Comparison of ENCODE assay signal across 8 mouse cellular contexts in genomic region chr4:34551098-34551809, GRCm38 (mm10). TPM values are rescaled to one million over a fixed set of nuclear protein-coding genes. Genes with fewer than 3 reads are reported as not detected.
DNase-seq lines count a peak whose midpoint lies in the region; ATAC-seq and TF ChIP-seq lines count a peak whose summit lies in the region.

No protein-coding gene starts in this region.

- H3K36me3 ChIP-seq in hindbrain, embryonic 11.5 days (ENCODE audit: control insufficient read depth, insufficient read depth, low read length), result no peaks in the 10 kb centered on the region
- no peaks in the 10 kb centered on the region for H3K36me3 ChIP-seq in spleen, adult 2 months (ENCODE audit: control insufficient read depth, insufficient read depth, low read length)

- under 1% methylated on average over 46 of the region's 50 CpGs for WGBS in hindbrain, embryonic 11.5 days
- WGBS in spleen, adult 2 months, result under 1% methylated on average over 50 of the region's 50 CpGs

- intact Hi-C loops in left cerebral cortex, postnatal 10 days (cut with DNase I), result no loop called here

- no peak for TF ChIP-seq CTCF in spleen, adult 2 months (IDR thresholded peaks at IDR 0.05; ENCODE audit: extremely low read depth, insufficient read depth, insufficient read length, insufficient replicate concordance)

- H3K27me3 ChIP-seq in hindbrain, embryonic 11.5 days (ENCODE audit: control insufficient read depth, insufficient read depth, low read length), result no peaks in the 10 kb centered on the region
- H3K27me3 ChIP-seq in spleen, adult 2 months (ENCODE audit: control insufficient read depth, insufficient read depth, low read length), result no peaks in the 10 kb centered on the region; the same call in 1 of the 2 replicates

- DNase-seq in layer of hippocampus, adult 9-11 months, result peak; percentile 34
- DNase-seq in layer of hippocampus, adult 8-10 months (ENCODE audit: low spot score in 2 of 2), result no peak
- peak; percentile 64 for DNase-seq in cerebellum, adult 9-10 months
- DNase-seq in forelimb bud, embryonic 11.5 days (ENCODE audit: low read depth, low spot score), result peak; percentile 81
- peak; percentile 79 for DNase-seq in hindbrain, embryonic 11.5 days (ENCODE audit: low spot score)
- peak; percentile 27 to 70 for DNase-seq in left cerebral cortex, postnatal 10 days (ENCODE audit: extremely low spot score in 1 of 2, low spot score in 2 of 2)
- peak in 1 of 2 experiments; percentile 37 for DNase-seq in spleen, adult 2 months (ENCODE audit: low read depth in 1 of 2, low spot score in 2 of 2)

- no peaks in the 10 kb centered on the region for H3K9me3 ChIP-seq in hindbrain, embryonic 11.5 days (ENCODE audit: control insufficient read depth, low read length)

- no peaks in the 10 kb centered on the region for H3K4me1 ChIP-seq in hindbrain, embryonic 11.5 days (replicated peaks; ENCODE audit: control insufficient read depth, insufficient read depth, low read length)
- H3K4me1 ChIP-seq in spleen, adult 2 months (ENCODE audit: control insufficient read depth, insufficient read depth, insufficient read length), result peaks cover 2% of the 10 kb centered on the region; the same call in 1 of the 2 replicates

- H3K4me2 ChIP-seq in hindbrain, embryonic 11.5 days (replicated peaks; ENCODE audit: low read depth, low read length), result peak overlapping the region; percentile 59

- peak overlapping the region; percentile 99 for H3K4me3 ChIP-seq in hindbrain, embryonic 11.5 days (ENCODE audit: low read depth, low read length)
- peak overlapping the region; percentile 96 for H3K4me3 ChIP-seq in spleen, adult 2 months (ENCODE audit: extremely low read depth, insufficient read depth, insufficient read length)

- H3K27ac ChIP-seq in hindbrain, embryonic 11.5 days (ENCODE audit: low read depth, low read length), result peak overlapping the region; percentile 95
- H3K27ac ChIP-seq in spleen, adult 2 months (ENCODE audit: insufficient read depth, low read length), result peak overlapping the region; percentile 85

- no peak for TF ChIP-seq POLR2A in spleen, adult 2 months (IDR thresholded peaks at IDR 0.05; ENCODE audit: low read depth, low read length)

- H3K9ac ChIP-seq in hindbrain, embryonic 11.5 days (ENCODE audit: low read depth, low read length), result peak overlapping the region; percentile 98

- ATAC-seq in hindbrain, embryonic 11.5 days (ENCODE audit: low FRiP score), result peak; percentile 81
- ATAC-seq in megakaryocyte-erythroid progenitor cell, adult 5-6 weeks (replicated peaks; ENCODE audit: low FRiP score, low TSS enrichment, poor library complexity, severe bottlenecking), result peak; percentile 81

RNA-seq across cellular contexts. Expression of gene Akirin2, which starts 0.5 kb away (rescaled TPM):
- total RNA-seq in layer of hippocampus, adult 8-10 months (2022), result 10 to 100 TPM; 84.1 to 98.1 (median 93.1) TPM
- 104 and 114 TPM in 2 replicates for polyA plus RNA-seq in hindbrain, embryonic 11.5 days (2014; fragmentation: Nextera tagmentation; extraction: Ambion mirVana)
- total RNA-seq in left cerebral cortex, postnatal 10 days (2021), result 100 to 1,000 TPM; 112 to 114 TPM
- 37.6 and 38.2 TPM in 2 replicates for total RNA-seq in megakaryocyte-erythroid progenitor cell, adult 5-6 weeks (2014; fragmentation: Nextera tagmentation)
- 34.5 and 48.6 TPM in 2 replicates for total RNA-seq in megakaryocyte-erythroid progenitor cell, adult 5-6 weeks (2017)
- polyA plus RNA-seq in spleen, adult 2 months (2012; rRNA removed), result 15.9 and 22.0 TPM in 2 replicates

Comparison
In these comparisons a context has a peak if more than half of its experiments do, and no peak if none do; other contexts are left out.
1. DNase-seq: peak in layer of hippocampus, adult 9-11 months (single experiment), cerebellum, adult 9-10 months (single experiment), forelimb bud, embryonic 11.5 days (single experiment), hindbrain, embryonic 11.5 days (single experiment) and left cerebral cortex, postnatal 10 days (2 of 2); none in layer of hippocampus, adult 8-10 months (0 of 2).